Mouse (Mus musculus): Measurements from ENCODE around the gene Tspyl3. TPM values are rescaled to one million over a fixed set of nuclear protein-coding genes. Genes with fewer than 3 reads are reported as not detected.
"Not testable (repeated sequence)": the region's sequence is repeated elsewhere in the genome, so short reads cannot be mapped to it uniquely, and the experiment has no call there.

Gene Tspyl3
- under 1 TPM; 0.38 to 0.59 TPM for total RNA-seq (2021)
- long read RNA-seq, experiment 1: 0 reads
- long read RNA-seq, experiment 2, partial matches to known transcripts: 0 of 2 reads
- long read RNA-seq, experiment 2, other reads (novel, unspliced or antisense): 0 of 2 reads

GRCm38 (mm10) chr2:153224946-153225594, at the start of gene Tspyl3:
Tspyl3 (minus strand) TSS chr2:153225441.
- intact Hi-C loops (cut with DNase I): no loop called here
- DNase-seq: peak; percentile 42
- H3K27ac ChIP-seq: peak within 1 kb of the TSS; percentile 82

GRCm38 (mm10) chr2:153274919-153275247, 49.6 kb upstream of the Tspyl3 start:
- no peak for DNase-seq
- intact Hi-C loops (cut with DNase I): no loop called here
- no peak overlapping the region for H3K4me3 ChIP-seq
- TF ChIP-seq CTCF (IDR thresholded peaks at IDR 0.05): no peak
- H3K27ac ChIP-seq: no peak overlapping the region

More at GRCm38 (mm10) chr2:153224946-153225594, at the start of gene Tspyl3:
- no peak for TF ChIP-seq CTCF (IDR thresholded peaks at IDR 0.05)
- H3K4me3 ChIP-seq: peak within 1 kb of the TSS; percentile 83

GRCm38 (mm10) chr2:153274200-153274918, 49.1 kb upstream of the Tspyl3 start:
- intact Hi-C loops (cut with DNase I); DNase-seq: not testable (repeated sequence)

GRCm38 (mm10) chr2:153270231-153270915, 45.1 kb upstream of the Tspyl3 start:
- intact Hi-C loops (cut with DNase I); H3K27ac ChIP-seq; DNase-seq; H3K4me3 ChIP-seq: not testable (repeated sequence)

More at GRCm38 (mm10) chr2:153274200-153274918, 49.1 kb upstream of the Tspyl3 start:
- not testable (repeated sequence) for H3K27ac ChIP-seq, H3K4me3 ChIP-seq

GRCm38 (mm10) chr2:153267331-153267730, 42.1 kb upstream of the Tspyl3 start:
- intact Hi-C loops (cut with DNase I): no loop called here
- Histone ChIP-seq H3K27ac (no peak overlapping the region), H3K4me3 (no peak overlapping the region)
- DNase-seq: no peak
- no peak for TF ChIP-seq CTCF (IDR thresholded peaks at IDR 0.05)

GRCm38 (mm10) chr2:153263053-153263452, 37.8 kb upstream of the Tspyl3 start:
- no peak for DNase-seq
- Histone ChIP-seq H3K4me3 (no peak overlapping the region), H3K27ac (no peak overlapping the region)
- no peak for TF ChIP-seq CTCF (IDR thresholded peaks at IDR 0.05)
- intact Hi-C loops (cut with DNase I): no loop called here

GRCm38 (mm10) chr2:153259864-153260674, 34.8 kb upstream of the Tspyl3 start:
- no peak overlapping the region for H3K27ac ChIP-seq
- intact Hi-C loops (cut with DNase I): no loop called here
- no peak for TF ChIP-seq CTCF (IDR thresholded peaks at IDR 0.05)
- no peak for DNase-seq
- no peak overlapping the region for H3K4me3 ChIP-seq

GRCm38 (mm10) chr2:153259030-153259863, 34.0 kb upstream of the Tspyl3 start:
- Histone ChIP-seq H3K27ac (peak overlapping the region; percentile 54; the same call in 1 of the 2 replicates), H3K4me3 (no peak overlapping the region)
- intact Hi-C loops (cut with DNase I): no loop called here
- no peak for TF ChIP-seq CTCF (IDR thresholded peaks at IDR 0.05)
- no peak for DNase-seq

- H3K27ac ChIP-seq: peak overlapping the region; percentile 85
- H3K4me3 ChIP-seq: no peak overlapping the region
- DNase-seq: no peak
- TF ChIP-seq CTCF (IDR thresholded peaks at IDR 0.05): no peak
- intact Hi-C loops (cut with DNase I): no loop called here
Observed at GRCm38 (mm10) chr2:153256604-153257003, 31.4 kb upstream of the Tspyl3 start.

GRCm38 (mm10) chr2:153249751-153250150, 24.5 kb upstream of the Tspyl3 start:
- no peak for TF ChIP-seq CTCF (IDR thresholded peaks at IDR 0.05)
- Histone ChIP-seq H3K27ac (no peak overlapping the region), H3K4me3 (no peak overlapping the region)
- no peak for DNase-seq
- intact Hi-C loops (cut with DNase I): no loop called here

- TF ChIP-seq CTCF (IDR thresholded peaks at IDR 0.05): no peak
- DNase-seq: no peak
- intact Hi-C loops (cut with DNase I): loop anchor here (5.0 kb wide), 3 partner anchors 50 to 105 kb away; partner anchors contain the start of genes Asxl1, Kif3b and Tm9sf4
- Histone ChIP-seq H3K27ac (peak overlapping the region; percentile 93), H3K4me3 (peak overlapping the region; percentile 99)
Observed at GRCm38 (mm10) chr2:153242156-153242555, 16.9 kb upstream of the Tspyl3 start.
